Mouse (Mus musculus) bone marrow, adult 2 months (tissue): Measurements from ENCODE around the gene Pigs. TPM values are rescaled to one million over a fixed set of nuclear protein-coding genes. Genes with fewer than 3 reads are reported as not detected.

Experiments used
- H3K27ac ChIP-seq: fragments of 200-500 bp; 2 replicates; pipeline ENCODE4 v1.5.1; 2012; ENCODE audit warnings: low read depth, mild to moderate bottlenecking, control low read depth, inconsistent platforms, low read length; ENCODE audit not compliant: control insufficient read depth, poor library complexity, insufficient read depth
- H3K4me1 ChIP-seq: fragments of 200-500 bp; 2 replicates; pipeline ENCODE4 v1.6.1; 2011; ENCODE audit warnings: low read length; ENCODE audit not compliant: control insufficient read depth, insufficient read depth
- H3K4me3 ChIP-seq: fragments of 200-500 bp; replicated peaks from 2 replicates; pipeline ENCODE3; 2011; ENCODE audit warnings: mild to moderate bottlenecking, low read depth, low read length, control low read depth; ENCODE audit not compliant: control insufficient read depth
- CTCF ChIP-seq: fragments of 200-500 bp; IDR thresholded peaks from 2 replicates; pipeline ENCODE4 v1.5.1; 2011; ENCODE audit warnings: low read length, control low read depth; ENCODE audit not compliant: control insufficient read depth, insufficient read depth
- POLR2A ChIP-seq: fragments of 200-500 bp; IDR thresholded peaks from 2 replicates; pipeline ENCODE4 v1.6.1; 2011; ENCODE audit warnings: low read depth, mild to moderate bottlenecking, control low read depth, low read length, borderline replicate concordance; ENCODE audit not compliant: control insufficient read depth
- WGBS: fragments of 180-500 bp; shearing (Covaris S2); methylation state at CpG from one replicate; pipeline ENCODE4 v1.1.7; 2018; 5-methylcytosine and 5-hydroxymethylcytosine counted together
- polyA plus RNA-seq: library from polyadenylated mRNA; stranded (reverse); fragments of >200 nt; gene quantifications from 2 replicates; pipeline ENCODE4 v1.2.4, GENCODE M21; 2011; ENCODE audit warnings: low replicate concordance; ENCODE audit not compliant: missing spikeins, insufficient read depth, insufficient read length

Pigs gene
- polyA plus RNA-seq, 1 experiment: 16.7 TPM

- WGBS: under 1% methylated on average over 49 of the region's 49 CpGs
- Histone ChIP-seq H3K27ac (peak within 1 kb of the TSS; percentile 52), H3K4me1 (no peaks in the 10 kb centered on the region; the same call in 1 of the 2 replicates), H3K4me3 (peak within 1 kb of the TSS; percentile 94)
- peak; percentile 71; the same call in 1 of the 2 replicates for TF ChIP-seq POLR2A
- TF ChIP-seq CTCF: no peak
Measured at GRCm38 (mm10) chr11:78301357-78302084, 26.7 kb upstream of the Pigs start, which contains the start of gene Spag5. TSS of gene Spag5 (plus strand) at chr11:78301529.

GRCm38 (mm10) chr11:78305272-78305671 is 22.9 kb upstream of the Pigs start:
- TF ChIP-seq CTCF (no peak), POLR2A (no peak)
- 86% methylated on average over 4 of the region's 4 CpGs for WGBS
- no peak overlapping the region for H3K27ac ChIP-seq
- no peak overlapping the region for H3K4me3 ChIP-seq
- no peaks in the 10 kb centered on the region; the same call in 1 of the 2 replicates for H3K4me1 ChIP-seq

- Histone ChIP-seq H3K4me3 (no peak overlapping the region), H3K4me1 (no peaks in the 10 kb centered on the region), H3K27ac (no peak overlapping the region)
- TF ChIP-seq CTCF (no peak), POLR2A (no peak)
- whole genome bisulfite sequencing: 94% methylated on average over 8 of the region's 8 CpGs
Measured at GRCm38 (mm10) chr11:78310861-78311511, 17.2 kb upstream of the Pigs start.

GRCm38 (mm10) chr11:78313662-78314061 is 14.6 kb upstream of the Pigs start:
- Histone ChIP-seq H3K4me3 (no peak overlapping the region), H3K27ac (no peak overlapping the region), H3K4me1 (no peaks in the 10 kb centered on the region)
- no peak for TF ChIP-seq POLR2A
- no peak for TF ChIP-seq CTCF
- WGBS: 99% methylated on average over 2 of the region's 2 CpGs

- TF ChIP-seq POLR2A (no peak), CTCF (no peak)
- Histone ChIP-seq H3K27ac (no peak overlapping the region), H3K4me3 (no peak overlapping the region), H3K4me1 (peaks cover 4% of the 10 kb centered on the region; the same call in 1 of the 2 replicates)
- WGBS: 85% methylated on average over 2 of the region's 2 CpGs
Measured at GRCm38 (mm10) chr11:78318411-78318810, 9.8 kb upstream of the Pigs start.

- H3K4me1 ChIP-seq: peaks cover 4% of the 10 kb centered on the region; the same call in 1 of the 2 replicates
- 76% methylated on average over 2 of the region's 2 CpGs for WGBS
- TF ChIP-seq CTCF: no peak
- no peak for TF ChIP-seq POLR2A
- H3K27ac ChIP-seq: no peak overlapping the region
- no peak overlapping the region for H3K4me3 ChIP-seq
Measured at GRCm38 (mm10) chr11:78322076-78322831, 6.0 kb upstream of the Pigs start.

- 6% methylated on average over 15 of the region's 15 CpGs for WGBS
- Histone ChIP-seq H3K4me1 (peaks cover 4% of the 10 kb centered on the region; the same call in 1 of the 2 replicates), H3K4me3 (peak within 1 kb of the TSS; percentile 15), H3K27ac (no peak within 1 kb of the TSS)
- no peak for TF ChIP-seq CTCF
- no peak for TF ChIP-seq POLR2A
Measured at GRCm38 (mm10) chr11:78322860-78323259, 5.4 kb upstream of the Pigs start, which contains the start of gene Aldoc. TSS of gene Aldoc (plus strand) at chr11:78322968.
